Mouse (Mus musculus): ENCODE measurements around the gene Pagr1b.

GRCm38 (mm10) chr7:126952646-126953045, 63.6 kb downstream of the Pagr1b start:
- TF ChIP-seq POLR2A (IDR thresholded peaks at IDR 0.05; ENCODE audit: borderline replicate concordance, extremely low read depth, low read depth, low read length) (no peak), CTCF (IDR thresholded peaks at IDR 0.05; ENCODE audit: insufficient read depth, low read length) (no peak)
